Mouse (Mus musculus) stomach, postnatal 0 days (tissue): ENCODE measurements at regions not wholly inside any gene's neighbourhood (a gene's known extent, or its start where the extent isn't known, plus 50 kb on each side); places are given as distances from the start of the nearest gene placed in this dataset.

Experiments
- ATAC-seq: fragments of 200-750 bp; cut with Nextera tagmentation; 2 replicates; pipeline ENCODE4 v1.8.0; 2017; ENCODE audit not compliant: low FRiP score, low TSS enrichment
- DNase-seq: peaks from one replicate; pipeline ENCODE4 v3.0.0-alpha.2; 2016; ENCODE audit warnings: low spot score
- H3K27ac ChIP-seq: fragments of 300-500 bp; sonication (generic); replicated peaks from 2 replicates; pipeline ENCODE4 v1.5.1; 2014; ENCODE audit warnings: mild to moderate bottlenecking, control low read depth
- H3K27me3 ChIP-seq: fragments of 300-500 bp; sonication (generic); 2 replicates; pipeline ENCODE4 v1.6.1; 2014; ENCODE audit warnings: low read length; ENCODE audit not compliant: control insufficient read depth, insufficient read depth
- H3K36me3 ChIP-seq: fragments of 300-500 bp; sonication (generic); 2 replicates; pipeline ENCODE4 v1.6.1; 2014; ENCODE audit warnings: low read length, mixed read lengths; ENCODE audit not compliant: control insufficient read depth, insufficient read depth
- H3K4me1 ChIP-seq: fragments of 300-500 bp; sonication (generic); replicated peaks from 2 replicates; pipeline ENCODE4 v1.6.1; 2014; ENCODE audit warnings: antibody characterized with exemption; ENCODE audit not compliant: control insufficient read depth, insufficient read depth
- H3K4me2 ChIP-seq: fragments of 300-500 bp; sonication (generic); replicated peaks from 2 replicates; pipeline ENCODE4 v1.6.1; 2014; ENCODE audit warnings: low read depth, mild to moderate bottlenecking, control low read depth, moderate library complexity
- H3K4me3 ChIP-seq: fragments of 300-500 bp; sonication (generic); 2 replicates; pipeline ENCODE4 v1.5.1; 2014; ENCODE audit warnings: low read depth, low read length, control low read depth
- H3K9ac ChIP-seq: fragments of 300-500 bp; sonication (generic); 2 replicates; pipeline ENCODE4 v1.6.1; 2014; ENCODE audit warnings: mild to moderate bottlenecking, low read length, control low read depth, mixed read lengths
- H3K9me3 ChIP-seq: fragments of 300-500 bp; sonication (generic); 2 replicates; pipeline ENCODE4 v1.6.1; 2016; ENCODE audit warnings: low read length; ENCODE audit not compliant: control insufficient read depth
- CTCF ChIP-seq: IDR thresholded peaks from 2 replicates; pipeline ENCODE4 v1.5.1; 2016; ENCODE audit warnings: antibody characterized with exemption, low read depth, mild to moderate bottlenecking, moderate library complexity
- EP300 ChIP-seq: optimal IDR thresholded peaks from 2 replicates; pipeline ENCODE3; 2016; ENCODE audit warnings: antibody characterized with exemption
- WGBS: fragments of 180-500 bp; shearing (Covaris S2); extraction: QIAGEN DNeasy Blood & Tissue Kit; methylation state at CpG from one replicate; pipeline ENCODE4 v1.1.7; 2014; 5-methylcytosine and 5-hydroxymethylcytosine counted together

GRCm38 (mm10) chr16:70095221-70095620, 218.5 kb upstream of the Gbe1 start:
- H3K9ac ChIP-seq: no peak overlapping the region
- H3K36me3 ChIP-seq: no peaks in the 10 kb centered on the region
- H3K4me1 ChIP-seq: no peaks in the 10 kb centered on the region
- no peak for DNase-seq
- H3K27me3 ChIP-seq: no peaks in the 10 kb centered on the region
- no peak overlapping the region for H3K4me3 ChIP-seq
- H3K4me2 ChIP-seq: no peak overlapping the region
- TF ChIP-seq CTCF: no peak
- TF ChIP-seq EP300: no peak
- no peaks in the 10 kb centered on the region for H3K9me3 ChIP-seq
- WGBS: 56% methylated on average over 2 of the region's 2 CpGs
- no peak overlapping the region for H3K27ac ChIP-seq
- no peak for ATAC-seq

GRCm38 (mm10) chr16:70103791-70104378, 209.9 kb upstream of the Gbe1 start:
- 40% methylated on average over 6 of the region's 6 CpGs for WGBS
- no peak for ATAC-seq
- Histone ChIP-seq H3K9me3 (no peaks in the 10 kb centered on the region), H3K27ac (no peak overlapping the region), H3K4me3 (no peak overlapping the region), H3K27me3 (no peaks in the 10 kb centered on the region), H3K4me1 (no peaks in the 10 kb centered on the region), H3K4me2 (no peak overlapping the region), H3K36me3 (no peaks in the 10 kb centered on the region), H3K9ac (no peak overlapping the region)
- no peak for TF ChIP-seq CTCF
- TF ChIP-seq EP300: no peak
- DNase-seq: no peak

GRCm38 (mm10) chr16:70141466-70141865, 172.3 kb upstream of the Gbe1 start:
- H3K27me3 ChIP-seq: no peaks in the 10 kb centered on the region
- H3K9me3 ChIP-seq: no peaks in the 10 kb centered on the region
- H3K9ac ChIP-seq: no peak overlapping the region
- WGBS: 61% methylated on average over 3 of the region's 3 CpGs
- H3K4me3 ChIP-seq: no peak overlapping the region
- H3K36me3 ChIP-seq: no peaks in the 10 kb centered on the region
- no peak overlapping the region for H3K4me2 ChIP-seq
- ATAC-seq (no peak), DNase-seq (no peak)
- no peak for TF ChIP-seq EP300
- TF ChIP-seq CTCF: no peak
- H3K4me1 ChIP-seq: no peaks in the 10 kb centered on the region
- H3K27ac ChIP-seq: no peak overlapping the region

GRCm38 (mm10) chr16:70147673-70148359, 165.9 kb upstream of the Gbe1 start:
- DNase-seq: no peak
- Histone ChIP-seq H3K36me3 (no peaks in the 10 kb centered on the region), H3K4me1 (no peaks in the 10 kb centered on the region), H3K4me2 (no peak overlapping the region), H3K4me3 (no peak overlapping the region), H3K9ac (no peak overlapping the region), H3K9me3 (no peaks in the 10 kb centered on the region), H3K27me3 (no peaks in the 10 kb centered on the region), H3K27ac (no peak overlapping the region)
- 71% methylated on average over 10 of the region's 10 CpGs for WGBS
- ATAC-seq: no peak
- no peak for TF ChIP-seq CTCF
- no peak for TF ChIP-seq EP300

- no peak overlapping the region for H3K4me3 ChIP-seq
- WGBS: 89% methylated on average over 7 of the region's 7 CpGs
- TF ChIP-seq EP300 (no peak), CTCF (no peak)
These were observed 159.2 kb upstream of the Gbe1 start for GRCm38 (mm10) chr16:70154587-70154986.

GRCm38 (mm10) chr16:70160539-70160938, 153.2 kb upstream of the Gbe1 start:
- no peak overlapping the region for H3K4me3 ChIP-seq
- DNase-seq: no peak
- H3K4me1 ChIP-seq: no peaks in the 10 kb centered on the region
- TF ChIP-seq EP300 (no peak), CTCF (peak; percentile 45)
- H3K27me3 ChIP-seq: no peaks in the 10 kb centered on the region
- no peaks in the 10 kb centered on the region for H3K36me3 ChIP-seq
- H3K9ac ChIP-seq: no peak overlapping the region
- no peak overlapping the region for H3K4me2 ChIP-seq
- no peak for ATAC-seq
- no peak overlapping the region for H3K27ac ChIP-seq
- no peaks in the 10 kb centered on the region for H3K9me3 ChIP-seq

More at GRCm38 (mm10) chr16:70154587-70154986, 159.2 kb upstream of the Gbe1 start:
- H3K9me3 ChIP-seq: no peaks in the 10 kb centered on the region
- ATAC-seq (no peak), DNase-seq (no peak)
- H3K27me3 ChIP-seq: no peaks in the 10 kb centered on the region
- no peaks in the 10 kb centered on the region for H3K36me3 ChIP-seq
- no peaks in the 10 kb centered on the region for H3K4me1 ChIP-seq
- no peak overlapping the region for H3K9ac ChIP-seq
- no peak overlapping the region for H3K4me2 ChIP-seq
- H3K27ac ChIP-seq: no peak overlapping the region
